Mouse (Mus musculus) midbrain, postnatal 0 days (tissue): Measurements from ENCODE around the gene Acot9. TPM values are rescaled to one million over a fixed set of nuclear protein-coding genes. Genes with fewer than 3 reads are reported as not detected.

Experiments
- ATAC-seq: fragments of 200-750 bp; cut with Nextera tagmentation; 2 replicates; pipeline ENCODE4 v1.8.0; 2017; ENCODE audit warnings: moderate number of reproducible peaks, mild to moderate bottlenecking, moderate TSS enrichment, moderate library complexity; ENCODE audit not compliant: low FRiP score
- DNase-seq: peaks from one replicate; pipeline ENCODE4 v3.0.0-alpha.2; 2015; ENCODE audit warnings: low spot score
- H3K27ac ChIP-seq: fragments of 300-500 bp; sonication (generic); 2 replicates; pipeline ENCODE4 v1.5.1; 2014; ENCODE audit warnings: low read depth, mild to moderate bottlenecking, low read length, mixed read lengths
- H3K27me3 ChIP-seq: fragments of 300-500 bp; sonication (generic); 2 replicates; pipeline ENCODE4 v1.6.1; 2014; ENCODE audit warnings: low read length, control low read depth, mixed read lengths; ENCODE audit not compliant: insufficient read depth
- H3K36me3 ChIP-seq: fragments of 300-500 bp; sonication (generic); 2 replicates; pipeline ENCODE4 v1.6.1; 2014; ENCODE audit warnings: low read length, control low read depth, mixed read lengths; ENCODE audit not compliant: insufficient read depth
- H3K4me1 ChIP-seq: fragments of 300-500 bp; sonication (generic); 2 replicates; pipeline ENCODE4 v1.6.1; 2014; ENCODE audit warnings: mild to moderate bottlenecking, control low read depth, antibody characterized with exemption, low read length, mixed read lengths; ENCODE audit not compliant: insufficient read depth
- H3K4me2 ChIP-seq: fragments of 300-500 bp; sonication (generic); 2 replicates; pipeline ENCODE4 v1.6.1; 2014; ENCODE audit warnings: low read depth, mild to moderate bottlenecking, low read length, mixed read lengths; ENCODE audit not compliant: poor library complexity, severe bottlenecking
- H3K4me3 ChIP-seq: fragments of 300-500 bp; sonication (generic); 2 replicates; pipeline ENCODE4 v1.5.1; 2014; ENCODE audit warnings: low read depth, mild to moderate bottlenecking, low read length, moderate library complexity
- H3K9ac ChIP-seq: fragments of 300-500 bp; sonication (generic); replicated peaks from 2 replicates; pipeline ENCODE4 v1.6.1; 2014; ENCODE audit warnings: mild to moderate bottlenecking, low read length, moderate library complexity, mixed read lengths; ENCODE audit not compliant: poor library complexity, severe bottlenecking
- H3K9me3 ChIP-seq: fragments of 300-500 bp; sonication (generic); 2 replicates; pipeline ENCODE4 v1.6.1; 2016; ENCODE audit warnings: low read length, control low read depth
- CTCF ChIP-seq: IDR thresholded peaks from 2 replicates; pipeline ENCODE4 v1.5.1; 2016; ENCODE audit warnings: antibody characterized with exemption, mild to moderate bottlenecking
- WGBS: fragments of 180-500 bp; shearing (Covaris S2); extraction: QIAGEN DNeasy Blood & Tissue Kit; methylation state at CpG from one replicate; pipeline ENCODE4 v1.1.7; 2014; 5-methylcytosine and 5-hydroxymethylcytosine counted together
- polyA plus RNA-seq: library from polyadenylated mRNA; unstranded; fragments of >200 nt; fragmentation: Nextera tagmentation; extraction: Ambion mirVana; gene quantifications from 2 replicates; pipeline ENCODE4 v1.2.1, GENCODE M21; 2015
- total RNA-seq: library from RNA; depleted of rRNA; stranded (reverse); fragments of >200 nt; gene quantifications from 2 replicates; pipeline ENCODE4 v1.2.3, GENCODE M21; 2014; rRNA removed

Gene Acot9
- total and polyA plus RNA-seq, 2 experiments from 2014 or later = 30.8 to 51.7 TPM

DNA sequence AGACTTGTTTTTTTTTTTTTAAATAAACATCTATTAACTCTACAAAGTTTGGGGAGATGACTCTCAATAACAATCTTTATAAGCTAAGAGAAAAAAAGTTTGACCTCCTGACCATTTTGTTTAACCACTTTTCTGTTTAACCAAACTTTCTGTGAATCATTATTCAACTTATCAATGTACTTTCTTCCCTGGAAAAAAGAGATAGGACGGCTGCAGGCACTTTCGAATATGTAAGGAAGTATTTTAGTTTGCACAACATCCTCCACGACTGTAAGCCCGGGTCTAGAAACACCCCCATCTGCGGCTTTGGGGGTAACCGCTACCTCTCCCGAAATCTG lies 75.3 kb downstream of the Acot9 start:
- 20% methylated on average over 7 of the region's 7 CpGs for WGBS
- no peaks in the 10 kb centered on the region for H3K4me1 ChIP-seq
- H3K27ac ChIP-seq = no peak overlapping the region
- no peaks in the 10 kb centered on the region for H3K9me3 ChIP-seq
- H3K4me2 ChIP-seq = peak overlapping the region; percentile 47
- H3K4me3 ChIP-seq = peak overlapping the region; percentile 56
- TF ChIP-seq CTCF = no peak
- ATAC-seq (no peak), DNase-seq (no peak)
- H3K9ac ChIP-seq = peak overlapping the region; percentile 61; the same call in 1 of the 2 replicates
- no peaks in the 10 kb centered on the region for H3K27me3 ChIP-seq
- H3K36me3 ChIP-seq = no peaks in the 10 kb centered on the region

DNA sequence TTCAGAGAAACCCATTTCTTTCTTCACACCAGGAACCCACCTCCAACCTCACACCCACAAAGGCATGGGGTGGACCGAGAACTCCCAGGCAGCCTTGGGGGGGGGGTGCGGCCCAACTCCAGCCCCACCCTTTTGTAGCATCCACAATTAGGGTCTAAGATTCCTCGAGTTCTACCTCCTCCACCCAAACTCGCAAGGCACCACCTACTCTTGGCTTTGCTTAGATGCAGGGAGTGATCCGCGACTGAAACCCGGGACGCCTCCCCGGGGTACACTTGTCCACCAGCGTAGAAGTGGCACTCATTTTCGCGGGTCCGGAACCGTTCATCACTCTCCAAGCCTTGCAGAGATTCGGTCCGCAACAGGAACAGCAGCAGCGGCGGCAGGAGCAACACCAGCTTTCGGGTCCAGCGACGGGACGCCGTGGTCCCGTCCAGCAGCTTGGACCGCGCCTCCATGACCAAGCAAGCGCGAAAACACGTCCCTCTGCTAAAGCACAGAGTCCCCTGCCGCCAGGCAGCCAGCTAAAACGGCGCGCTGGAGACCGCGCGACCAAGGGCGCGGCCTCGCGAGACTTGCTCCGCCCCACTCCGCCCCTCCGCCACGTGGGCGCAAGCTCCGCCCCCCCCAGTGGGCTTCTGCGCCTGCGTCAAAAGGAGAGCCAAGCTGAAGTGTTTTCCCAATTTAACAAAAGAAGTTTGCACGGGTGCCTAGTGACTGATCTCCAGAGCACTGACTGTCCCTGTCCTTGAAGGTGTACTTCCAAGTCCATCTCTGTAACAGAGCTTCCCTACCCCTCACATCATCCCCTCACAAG lies 75.9 kb downstream of the Acot9 start:
- 25% methylated on average over 49 of the region's 49 CpGs for WGBS

DNA sequence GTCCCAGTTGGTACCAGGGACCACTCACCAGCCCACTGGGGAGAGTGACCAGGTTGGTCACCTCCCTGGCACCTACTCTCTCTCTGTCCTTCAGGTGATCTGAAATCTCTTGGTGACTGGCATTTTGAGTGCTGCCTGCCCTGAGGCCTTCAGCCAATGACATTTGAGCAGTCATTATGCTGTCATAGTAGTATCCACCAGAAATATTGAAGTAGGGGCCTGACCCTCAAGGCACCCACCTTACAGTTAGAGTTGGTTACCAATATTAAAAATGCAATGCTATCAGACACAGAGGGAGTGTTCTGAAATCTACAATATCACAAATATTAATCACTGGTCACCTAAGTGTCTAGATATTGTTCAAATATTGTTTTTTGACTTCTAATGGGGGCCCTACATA lies 78.4 kb downstream of the Acot9 start, which contains the start of gene Prdx4:
Prdx4 (minus strand) TSS at position 101 of the 400 bp plus-strand sequence.
- Histone ChIP-seq H3K4me1 (no peaks in the 10 kb centered on the region), H3K36me3 (no peaks in the 10 kb centered on the region), H3K9ac (no peak within 1 kb of the TSS), H3K9me3 (no peaks in the 10 kb centered on the region), H3K4me3 (no peak within 1 kb of the TSS), H3K4me2 (no peak within 1 kb of the TSS), H3K27ac (no peak within 1 kb of the TSS), H3K27me3 (no peaks in the 10 kb centered on the region)
- no peak for ATAC-seq
- TF ChIP-seq CTCF = no peak
- no peak for DNase-seq

More for the DNA sequence above, 75.9 kb downstream of the Acot9 start:
- Histone ChIP-seq H3K4me3 (peak overlapping the region; percentile 56), H3K36me3 (no peaks in the 10 kb centered on the region), H3K4me2 (peak overlapping the region; percentile 47), H3K27ac (peak overlapping the region; percentile 67), H3K4me1 (no peaks in the 10 kb centered on the region), H3K9me3 (no peaks in the 10 kb centered on the region), H3K9ac (peak overlapping the region; percentile 61), H3K27me3 (no peaks in the 10 kb centered on the region)
- DNase-seq (peak; percentile 79), ATAC-seq (peak; percentile 99)
- TF ChIP-seq CTCF = no peak

DNA sequence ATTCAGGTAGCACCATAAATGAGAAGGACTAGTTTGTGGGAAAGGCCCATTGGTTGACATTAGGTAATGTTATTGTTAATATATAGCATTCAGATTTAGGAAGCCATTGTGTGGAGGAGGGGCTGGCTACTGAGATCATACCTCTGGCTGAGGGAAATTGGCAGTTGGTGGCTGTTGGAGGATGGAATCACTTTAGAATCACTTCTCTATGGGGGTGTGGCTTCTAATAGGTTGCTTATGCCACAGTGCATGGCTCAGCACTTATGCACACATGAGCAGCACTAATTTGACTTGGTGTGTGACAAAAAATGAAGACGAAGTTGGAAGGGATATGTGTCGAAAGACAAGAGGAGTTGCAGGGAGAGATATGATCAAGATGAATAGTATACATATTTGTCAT lies 84.0 kb downstream of the Acot9 start:
- ATAC-seq (no peak), DNase-seq (no peak)
- Histone ChIP-seq H3K9me3 (no peaks in the 10 kb centered on the region), H3K27me3 (no peaks in the 10 kb centered on the region), H3K9ac (no peak overlapping the region), H3K4me3 (no peak overlapping the region), H3K36me3 (no peaks in the 10 kb centered on the region), H3K4me2 (no peak overlapping the region), H3K4me1 (no peaks in the 10 kb centered on the region), H3K27ac (no peak overlapping the region)
- TF ChIP-seq CTCF = no peak
- WGBS = 87% methylated on average over 2 of the region's 2 CpGs

Other genes with a start within 250 kb of the Acot9 start
- gene Magea5, start 199.3 kb upstream of the Acot9 start, total RNA-seq = not detected in 2 replicates
- not detected in 2 replicates for gene Magea5, start 199.3 kb upstream of the Acot9 start, polyA plus RNA-seq
- gene Magea1, start 172.7 kb upstream of the Acot9 start, total RNA-seq = not detected in 2 replicates
- gene Magea1, start 172.7 kb upstream of the Acot9 start, polyA plus RNA-seq = not detected in 2 replicates
- not detected in 2 replicates for gene Magea2, start 168.8 kb upstream of the Acot9 start, total RNA-seq
- not detected in 2 replicates for gene Magea2, start 168.8 kb upstream of the Acot9 start, polyA plus RNA-seq
- gene Cldn34b2, start 134.0 kb upstream of the Acot9 start, total RNA-seq = not detected in 2 replicates
- gene Cldn34b2, start 134.0 kb upstream of the Acot9 start, polyA plus RNA-seq = not detected in 2 replicates
- 29.9 and 44.8 TPM in 2 replicates for gene Sat1, start 46.0 kb upstream of the Acot9 start, total RNA-seq
- gene Sat1, start 46.0 kb upstream of the Acot9 start, polyA plus RNA-seq = 88.4 and 93.5 TPM in 2 replicates
- 61.7 and 74.6 TPM in 2 replicates for gene Prdx4, start 78.3 kb downstream of the Acot9 start, total RNA-seq
- gene Prdx4, start 78.3 kb downstream of the Acot9 start, polyA plus RNA-seq = 89.2 and 89.7 TPM in 2 replicates